ENCODE assay signal across 9 mouse cellular contexts in the genomic region with DNA sequence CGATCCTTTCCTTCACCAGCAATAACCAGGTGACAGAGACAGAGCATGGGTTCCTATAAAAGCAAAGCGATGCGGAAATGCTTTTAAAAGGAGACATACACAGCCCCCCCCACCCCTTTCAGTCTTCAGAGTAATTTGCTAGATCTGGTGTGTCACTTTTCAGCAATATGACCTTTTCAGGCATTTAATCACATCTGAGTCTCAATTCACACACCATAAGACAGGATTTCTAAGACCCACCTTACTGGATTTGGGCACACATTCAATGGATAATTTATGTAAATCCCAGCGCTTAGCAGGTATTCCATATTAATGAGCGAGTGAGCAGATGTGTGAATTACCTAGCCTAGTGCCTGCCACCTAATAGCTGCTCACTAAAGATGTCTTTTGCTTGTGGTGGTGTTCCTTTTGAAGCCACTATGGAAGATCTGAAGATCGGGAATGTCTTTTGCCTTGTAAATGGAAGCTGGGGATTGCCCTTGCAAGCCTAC.
DNase-seq lines count a peak whose midpoint lies in the region; ATAC-seq lines count a peak whose summit lies in the region.
"Had no signal": no experiment of that assay in that cellular context is flagged by ENCODE, and none has a peak within 500 bp of the region (broad histone marks: within the 10 kb centered on the region; RNA-seq: fewer than 3 reads in every experiment).

No protein-coding gene starts in this region.

- ATAC-seq in heart, embryonic 16.5 days (replicated peaks; ENCODE audit: extremely low read depth, insufficient read depth, low FRiP score): no peak
- no peak for ATAC-seq in embryonic facial prominence, embryonic 12.5 days (ENCODE audit: insufficient number of reproducible peaks, insufficient read depth, low FRiP score, low TSS enrichment)
- ATAC-seq in hindbrain, embryonic 11.5 days (ENCODE audit: low FRiP score): peak; percentile 22
- no peak; the same call in 1 of the 2 replicates for ATAC-seq in cerebellum, adult (ENCODE audit: insufficient number of reproducible peaks, low FRiP score, low TSS enrichment)
- ATAC-seq in granulocyte monocyte progenitor cell, adult 5-6 weeks (replicated peaks; ENCODE audit: poor library complexity, severe bottlenecking): no peak

- 31% methylated on average over 6 of the region's 6 CpGs for WGBS in heart, embryonic 16.5 days
- WGBS in embryonic facial prominence, embryonic 12.5 days: 33% methylated on average over 6 of the region's 6 CpGs
- 26% methylated on average over 6 of the region's 6 CpGs for WGBS in hindbrain, embryonic 11.5 days
- 21% methylated on average over 6 of the region's 6 CpGs for WGBS in midbrain, embryonic 10.5 days

- H3K4me2 ChIP-seq in heart, embryonic 16.5 days (ENCODE audit: low read depth, low read length): peak overlapping the region; percentile 53
- peak overlapping the region; percentile 22 for H3K4me2 ChIP-seq in embryonic facial prominence, embryonic 12.5 days (replicated peaks)
- peak overlapping the region; percentile 29; the same call in 1 of the 2 replicates for H3K4me2 ChIP-seq in hindbrain, embryonic 11.5 days (replicated peaks; ENCODE audit: low read depth, low read length)

- no peaks in the 10 kb centered on the region for H3K9me3 ChIP-seq in heart, embryonic 16.5 days (replicated peaks; ENCODE audit: control insufficient read depth, low read length)
- no peaks in the 10 kb centered on the region for H3K9me3 ChIP-seq in embryonic facial prominence, embryonic 12.5 days
- H3K9me3 ChIP-seq in hindbrain, embryonic 11.5 days (ENCODE audit: control insufficient read depth, low read length): no peaks in the 10 kb centered on the region
- no peaks in the 10 kb centered on the region for H3K9me3 ChIP-seq in midbrain, embryonic 10.5 days (replicated peaks)

- no peaks in the 10 kb centered on the region; the same call in 1 of the 2 replicates for H3K4me1 ChIP-seq in heart, embryonic 16.5 days (ENCODE audit: control insufficient read depth, insufficient read depth, low read length)
- 0 out of 2 replicates have a peak, but pooled peaks cover 9% of the 10 kb centered on the region for H3K4me1 ChIP-seq in embryonic facial prominence, embryonic 12.5 days
- H3K4me1 ChIP-seq in hindbrain, embryonic 11.5 days (replicated peaks; ENCODE audit: control insufficient read depth, insufficient read depth, low read length): no peaks in the 10 kb centered on the region
- H3K4me1 ChIP-seq in midbrain, embryonic 10.5 days: peaks cover 24% of the 10 kb centered on the region

- no peak for DNase-seq in heart, adult 18-20 months
- DNase-seq in hindbrain, embryonic 11.5 days (ENCODE audit: low spot score): no peak
- no peak for DNase-seq in midbrain, embryonic 10.5 days (ENCODE audit: low spot score)
- no peak for DNase-seq in spleen, postnatal 14 days (ENCODE audit: low spot score in 2 of 2)

- no peak overlapping the region for H3K9ac ChIP-seq in heart, embryonic 16.5 days (ENCODE audit: low read length)
- no peak overlapping the region for H3K9ac ChIP-seq in embryonic facial prominence, embryonic 12.5 days
- no peak overlapping the region for H3K9ac ChIP-seq in hindbrain, embryonic 11.5 days (ENCODE audit: low read depth, low read length)

- no peaks in the 10 kb centered on the region for H3K36me3 ChIP-seq in heart, embryonic 16.5 days (ENCODE audit: control insufficient read depth, insufficient read depth)
- no peaks in the 10 kb centered on the region for H3K36me3 ChIP-seq in embryonic facial prominence, embryonic 12.5 days
- H3K36me3 ChIP-seq in hindbrain, embryonic 11.5 days (ENCODE audit: control insufficient read depth, insufficient read depth, low read length): no peaks in the 10 kb centered on the region
- H3K36me3 ChIP-seq in midbrain, embryonic 10.5 days: no peaks in the 10 kb centered on the region

- no peak overlapping the region for H3K27ac ChIP-seq in heart, embryonic 16.5 days (ENCODE audit: low read length)
- no peak overlapping the region for H3K27ac ChIP-seq in embryonic facial prominence, embryonic 12.5 days
- peak overlapping the region; percentile 36; the same call in 1 of the 2 replicates for H3K27ac ChIP-seq in hindbrain, embryonic 11.5 days (ENCODE audit: low read depth, low read length)
- 0 out of 2 replicates have a peak overlapping the region, but pooled peaks have one; percentile 42 for H3K27ac ChIP-seq in midbrain, embryonic 10.5 days (replicated peaks)
- H3K27ac ChIP-seq: macrophage had no signal

- H3K27me3 ChIP-seq in heart, embryonic 16.5 days (ENCODE audit: control insufficient read depth, insufficient read depth, low read length): no peaks in the 10 kb centered on the region
- no peaks in the 10 kb centered on the region for H3K27me3 ChIP-seq in embryonic facial prominence, embryonic 12.5 days
- no peaks in the 10 kb centered on the region for H3K27me3 ChIP-seq in hindbrain, embryonic 11.5 days (ENCODE audit: control insufficient read depth, insufficient read depth, low read length)
- no peaks in the 10 kb centered on the region for H3K27me3 ChIP-seq in midbrain, embryonic 10.5 days (ENCODE audit: low read depth, poor library complexity, severe bottlenecking)

- H3K4me3 ChIP-seq in heart, embryonic 16.5 days (ENCODE audit: low read length): no peak overlapping the region; the same call in 1 of the 2 replicates
- H3K4me3 ChIP-seq in embryonic facial prominence, embryonic 12.5 days: no peak overlapping the region
- H3K4me3 ChIP-seq in hindbrain, embryonic 11.5 days (ENCODE audit: low read depth, low read length): no peak overlapping the region
- peak overlapping the region; percentile 39 for H3K4me3 ChIP-seq in midbrain, embryonic 10.5 days

Comparison
In these comparisons a context has a peak if more than half of its experiments do, and no peak if none do; other contexts are left out.
1. H3K27ac ChIP-seq: peak in hindbrain, embryonic 11.5 days (single experiment) and midbrain, embryonic 10.5 days (single experiment); none in heart, embryonic 16.5 days (single experiment) and embryonic facial prominence, embryonic 12.5 days (single experiment).
2. Peak in every context shown above with its lines, with median percentiles within 50 percentile points of each other: H3K4me2 ChIP-seq.